Mouse (Mus musculus) stomach, postnatal 0 days (tissue): Measurements from ENCODE around the gene Tmem174.

Experiments
- CTCF ChIP-seq: IDR thresholded peaks from 2 replicates; pipeline ENCODE4 v1.5.1; 2016; ENCODE audit warnings: antibody characterized with exemption, low read depth, mild to moderate bottlenecking, moderate library complexity
- EP300 ChIP-seq: optimal IDR thresholded peaks from 2 replicates; pipeline ENCODE3; 2016; ENCODE audit warnings: antibody characterized with exemption

- TF ChIP-seq CTCF (no peak), EP300 (no peak)
These were observed 10.5 kb downstream of the Tmem174 start for GRCm38 (mm10) chr13:98626736-98627135.
